Mouse (Mus musculus) hindbrain, embryonic 11.5 days (tissue): ENCODE measurements around the gene Gpank1. TPM values are rescaled to one million over a fixed set of nuclear protein-coding genes. Genes with fewer than 3 reads are reported as not detected.

ENCODE experiments used
- ATAC-seq: fragments of 200-750 bp; cut with Nextera tagmentation; 2 replicates; pipeline ENCODE4 v1.8.0; 2017; ENCODE audit warnings: mild to moderate bottlenecking, moderate TSS enrichment, moderate library complexity; ENCODE audit not compliant: low FRiP score
- DNase-seq: peaks from one replicate; pipeline ENCODE4 v3.0.0-alpha.2; 2015; ENCODE audit warnings: low spot score
- H3K27ac ChIP-seq: fragments of 300-500 bp; sonication (generic); 2 replicates; pipeline ENCODE4 v1.5.1; 2014; ENCODE audit warnings: mild to moderate bottlenecking, low read depth, low read length
- H3K27me3 ChIP-seq: fragments of 300-500 bp; sonication (generic); 2 replicates; pipeline ENCODE4 v1.6.1; 2014; ENCODE audit warnings: mild to moderate bottlenecking, low read length, moderate library complexity, mixed read lengths; ENCODE audit not compliant: control insufficient read depth, insufficient read depth
- H3K36me3 ChIP-seq: fragments of 300-500 bp; sonication (generic); 2 replicates; pipeline ENCODE4 v1.6.1; 2014; ENCODE audit warnings: mild to moderate bottlenecking, low read length, moderate library complexity, mixed read lengths; ENCODE audit not compliant: control insufficient read depth, insufficient read depth
- H3K4me1 ChIP-seq: fragments of 300-500 bp; sonication (generic); replicated peaks from 2 replicates; pipeline ENCODE4 v1.6.1; 2014; ENCODE audit warnings: low read length, mixed read lengths; ENCODE audit not compliant: control insufficient read depth, insufficient read depth
- H3K4me2 ChIP-seq: fragments of 300-500 bp; sonication (generic); replicated peaks from 2 replicates; pipeline ENCODE4 v1.6.1; 2014; ENCODE audit warnings: mild to moderate bottlenecking, low read depth, low read length
- H3K4me3 ChIP-seq: fragments of 300-500 bp; sonication (generic); 2 replicates; pipeline ENCODE4 v1.5.1; 2014; ENCODE audit warnings: low read depth, low read length
- H3K9ac ChIP-seq: fragments of 300-500 bp; sonication (generic); 2 replicates; pipeline ENCODE4 v1.6.1; 2014; ENCODE audit warnings: low read depth, low read length
- H3K9me3 ChIP-seq: fragments of 300-500 bp; sonication (generic); 2 replicates; pipeline ENCODE4 v1.6.1; 2016; ENCODE audit warnings: low read length; ENCODE audit not compliant: control insufficient read depth
- WGBS: fragments of 180-500 bp; shearing (Covaris S2); extraction: QIAGEN DNeasy Blood & Tissue Kit; methylation state at CpG from one replicate; pipeline ENCODE4 v1.1.7; 2014; 5-methylcytosine and 5-hydroxymethylcytosine counted together
- polyA plus RNA-seq: library from polyadenylated mRNA; unstranded; fragments of >200 nt; fragmentation: Nextera tagmentation; extraction: Ambion mirVana; gene quantifications from 2 replicates; pipeline ENCODE4 v1.2.1, GENCODE M21; 2014

The Gpank1 gene
- polyA plus RNA-seq, 1 experiment from 2014 or later: 29.7 TPM

DNA sequence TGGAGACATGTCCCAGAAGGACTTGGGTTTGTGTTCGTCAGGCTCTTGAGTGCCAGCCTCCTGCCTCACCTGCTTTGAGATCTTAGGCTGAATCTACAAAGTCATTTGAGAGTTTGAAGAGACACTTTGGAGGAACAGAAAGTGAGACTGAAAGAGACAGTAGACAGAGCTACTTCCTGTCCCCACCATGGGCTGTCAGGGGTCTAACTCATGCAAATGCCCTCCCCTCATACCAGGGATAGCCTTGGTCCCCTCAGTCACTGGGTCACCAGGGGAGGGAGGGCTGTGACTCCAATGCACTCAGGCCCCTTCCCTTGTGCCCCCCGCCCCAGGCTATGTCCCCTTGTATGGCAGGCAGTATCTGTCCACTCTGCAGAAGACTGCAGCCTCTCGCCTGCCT, 52.1 kb downstream of the Gpank1 start:
- Histone ChIP-seq H3K27ac (no peak overlapping the region), H3K4me1 (no peaks in the 10 kb centered on the region), H3K27me3 (no peaks in the 10 kb centered on the region), H3K9me3 (no peaks in the 10 kb centered on the region), H3K4me3 (no peak overlapping the region), H3K4me2 (no peak overlapping the region), H3K36me3 (no peaks in the 10 kb centered on the region), H3K9ac (no peak overlapping the region)
- ATAC-seq (no peak), DNase-seq (no peak)
- WGBS: 69% methylated on average over 3 of the region's 3 CpGs

Other genes starting within 250 kb of the Gpank1 start
- gene Zbtb12, start 242.0 kb upstream of the Gpank1 start, polyA plus RNA-seq: 2.9 and 3.2 TPM in 2 replicates
- not detected in 2 replicates for gene Gm20547, start 239.4 kb upstream of the Gpank1 start, polyA plus RNA-seq
- 0.64 and 1.2 TPM in 2 replicates for gene C2, start 223.2 kb upstream of the Gpank1 start, polyA plus RNA-seq
- gene Ehmt2, start 223.0 kb upstream of the Gpank1 start, polyA plus RNA-seq: 57.4 and 70.1 TPM in 2 replicates
- 0.12 and 0.29 TPM in 2 replicates for gene Slc44a4, start 207.0 kb upstream of the Gpank1 start, polyA plus RNA-seq
- gene Neu1, start 190.2 kb upstream of the Gpank1 start, polyA plus RNA-seq: 12.9 and 14.5 TPM in 2 replicates
- 0.15 TPM in 1 of 2 replicates, not detected in the other for gene Hspa1b, start 162.2 kb upstream of the Gpank1 start, polyA plus RNA-seq
- 0.49 TPM in 1 of 2 replicates, not detected in the other for gene Gm20481, start 151.5 kb upstream of the Gpank1 start, polyA plus RNA-seq
- 0.93 and 1.4 TPM in 2 replicates for gene Hspa1a, start 149.3 kb upstream of the Gpank1 start, polyA plus RNA-seq
- gene Hspa1l, start 148.8 kb upstream of the Gpank1 start, polyA plus RNA-seq: 0.93 and 1.2 TPM in 2 replicates
- 188 and 207 TPM in 2 replicates for gene Lsm2, start 139.6 kb upstream of the Gpank1 start, polyA plus RNA-seq
- 69.1 and 71.7 TPM in 2 replicates for gene Vars, start 120.5 kb upstream of the Gpank1 start, polyA plus RNA-seq
- 0.10 and 0.36 TPM in 2 replicates for gene Vwa7, start 104.9 kb upstream of the Gpank1 start, polyA plus RNA-seq
- gene Sapcd1, start 93.4 kb upstream of the Gpank1 start, polyA plus RNA-seq: 3.0 and 4.0 TPM in 2 replicates
- 3.1 and 4.2 TPM in 2 replicates for gene Msh5, start 74.7 kb upstream of the Gpank1 start, polyA plus RNA-seq
- gene Clic1, start 71.5 kb upstream of the Gpank1 start, polyA plus RNA-seq: 45.6 and 85.1 TPM in 2 replicates
- 614 and 636 TPM in 2 replicates for gene Ddah2, start 62.4 kb upstream of the Gpank1 start, polyA plus RNA-seq
- gene Ly6g6c, start 56.1 kb upstream of the Gpank1 start, polyA plus RNA-seq: 0.19 TPM in 1 of 2 replicates, not detected in the other
- gene Mpig6b, start 55.3 kb upstream of the Gpank1 start, polyA plus RNA-seq: 0.66 and 1.1 TPM in 2 replicates
- gene Ly6g6e, start 44.6 kb upstream of the Gpank1 start, polyA plus RNA-seq: 0.42 and 0.50 TPM in 2 replicates
- 1.0 and 2.7 TPM in 2 replicates for gene Ly6g6d, start 43.4 kb upstream of the Gpank1 start, polyA plus RNA-seq
- gene Ly6g6f, start 35.8 kb upstream of the Gpank1 start, polyA plus RNA-seq: 0.29 and 0.52 TPM in 2 replicates
- 40.2 and 45.1 TPM in 2 replicates for gene Abhd16a, start 32.2 kb upstream of the Gpank1 start, polyA plus RNA-seq
- not detected in 2 replicates for gene Ly6g5c, start 13.2 kb upstream of the Gpank1 start, polyA plus RNA-seq
- 0.89 and 0.96 TPM in 2 replicates for gene Ly6g5b, start 6.0 kb upstream of the Gpank1 start, polyA plus RNA-seq
- 299 and 310 TPM in 2 replicates for gene Csnk2b, start 598 bp downstream of the Gpank1 start, polyA plus RNA-seq
- gene D17H6S53E, start 4.9 kb downstream of the Gpank1 start, polyA plus RNA-seq: 8.4 and 9.2 TPM in 2 replicates
- 0.34 and 0.49 TPM in 2 replicates for gene Apom, start 10.6 kb downstream of the Gpank1 start, polyA plus RNA-seq
- gene Bag6, start 13.7 kb downstream of the Gpank1 start, polyA plus RNA-seq: 105 and 117 TPM in 2 replicates
- gene Prrc2a, start 43.4 kb downstream of the Gpank1 start, polyA plus RNA-seq: 167 and 205 TPM in 2 replicates
- 6.1 and 8.4 TPM in 2 replicates for gene Aif1, start 54.6 kb downstream of the Gpank1 start, polyA plus RNA-seq
- 5.6 and 9.8 TPM in 2 replicates for gene Lst1, start 67.0 kb downstream of the Gpank1 start, polyA plus RNA-seq
- 0.22 and 0.32 TPM in 2 replicates for gene Ltb, start 73.0 kb downstream of the Gpank1 start, polyA plus RNA-seq
- not detected in 2 replicates for gene Tnf, start 80.6 kb downstream of the Gpank1 start, polyA plus RNA-seq
- not detected in 2 replicates for gene Lta, start 83.9 kb downstream of the Gpank1 start, polyA plus RNA-seq
- 0.36 and 0.43 TPM in 2 replicates for gene Gm16181, start 99.4 kb downstream of the Gpank1 start, polyA plus RNA-seq
- 14.7 and 16.8 TPM in 2 replicates for gene Atp6v1g2, start 112.2 kb downstream of the Gpank1 start, polyA plus RNA-seq
- gene Nfkbil1, start 114.3 kb downstream of the Gpank1 start, polyA plus RNA-seq: 2.3 and 3.7 TPM in 2 replicates
- 633 and 640 TPM in 2 replicates for gene Ddx39b, start 120.3 kb downstream of the Gpank1 start, polyA plus RNA-seq
- 42.9 and 43.2 TPM in 2 replicates for gene H2-D1, start 141.3 kb downstream of the Gpank1 start, polyA plus RNA-seq
- not detected in 2 replicates for gene H2-Q1, start 198.9 kb downstream of the Gpank1 start, polyA plus RNA-seq
- 0.52 and 0.53 TPM in 2 replicates for gene H2-Q2, start 220.8 kb downstream of the Gpank1 start, polyA plus RNA-seq